Mouse (Mus musculus) urinary bladder, postnatal 36 days (tissue): Measurements from ENCODE around the gene Atoh7.
A peak's percentile ranks its signal among the peaks of the same experiment; 100 is the strongest.
"Not testable (repeated sequence)": the region's sequence is repeated elsewhere in the genome, so short reads cannot be mapped to it uniquely, and the experiment has no call there.

Experiments
- DNase-seq, 2 experiments: peaks; one replicate each; pipeline ENCODE4 v3.0.0; 2022; ENCODE audit warnings: low spot score in 2 of 2, mixed read lengths in 1 of 2

The Atoh7 gene

GRCm38 (mm10) chr10:63099521-63099920, at the start of gene Atoh7:
Atoh7 (plus strand) TSS chr10:63099651.
- no peak for DNase-seq

GRCm38 (mm10) chr10:63051267-63051666, 48.2 kb upstream of the Atoh7 start:
- no peak for DNase-seq

- DNase-seq, result no peak
Measured at GRCm38 (mm10) chr10:63052011-63052410, 47.4 kb upstream of the Atoh7 start.

- DNase-seq, result peak in 1 of 2 experiments; percentile 56
Measured at GRCm38 (mm10) chr10:63053007-63053406, 46.4 kb upstream of the Atoh7 start.

- not testable (repeated sequence) for DNase-seq
Measured at GRCm38 (mm10) chr10:63054071-63054470, 45.4 kb upstream of the Atoh7 start.

GRCm38 (mm10) chr10:63054586-63054985, 44.9 kb upstream of the Atoh7 start:
- DNase-seq, result no peak

GRCm38 (mm10) chr10:63056966-63057750, 42.3 kb upstream of the Atoh7 start:
- DNase-seq, result peak in 1 of 2 experiments; percentile 36

- no peak for DNase-seq
Measured at GRCm38 (mm10) chr10:63059862-63060261, 39.6 kb upstream of the Atoh7 start, which contains the start of gene Pbld1. Pbld1 (plus strand) TSS chr10:63060162.

- peak; percentile 71 to 80 for DNase-seq
Measured at GRCm38 (mm10) chr10:63060406-63060805, 39.0 kb upstream of the Atoh7 start.

- peak in 1 of 2 experiments; percentile 13 for DNase-seq
Measured at GRCm38 (mm10) chr10:63061266-63061665, 38.2 kb upstream of the Atoh7 start.

- DNase-seq, result no peak
Measured at GRCm38 (mm10) chr10:63062696-63063095, 36.8 kb upstream of the Atoh7 start.

- DNase-seq, result no peak
Measured at GRCm38 (mm10) chr10:63063365-63063764, 36.1 kb upstream of the Atoh7 start.

- no peak for DNase-seq
Measured at GRCm38 (mm10) chr10:63064516-63064915, 34.9 kb upstream of the Atoh7 start.

- no peak for DNase-seq
Measured at GRCm38 (mm10) chr10:63065561-63065960, 33.9 kb upstream of the Atoh7 start.

GRCm38 (mm10) chr10:63065988-63066387, 33.5 kb upstream of the Atoh7 start:
- peak; percentile 66 to 80 for DNase-seq

GRCm38 (mm10) chr10:63086304-63086703, 13.1 kb upstream of the Atoh7 start:
- DNase-seq, result no peak

- DNase-seq, result no peak
Measured at GRCm38 (mm10) chr10:63089103-63089757, 10.2 kb upstream of the Atoh7 start.

GRCm38 (mm10) chr10:63089758-63090571, 9.5 kb upstream of the Atoh7 start:
- no peak for DNase-seq

GRCm38 (mm10) chr10:63091915-63092314, 7.5 kb upstream of the Atoh7 start:
- DNase-seq, result no peak

- no peak for DNase-seq
Measured at GRCm38 (mm10) chr10:63092616-63093550, 6.6 kb upstream of the Atoh7 start.

- no peak for DNase-seq
Measured at GRCm38 (mm10) chr10:63096757-63097156, 2.7 kb upstream of the Atoh7 start.
